Mouse (Mus musculus) right cerebral cortex, adult 18-20 months (tissue): ENCODE data around the gene Habp2.
A peak's percentile ranks its signal among the peaks of the same experiment; 100 is the strongest.

ENCODE experiments used
- DNase-seq: peaks from one replicate; pipeline ENCODE4 v3.0.0; 2022; ENCODE audit warnings: mixed read lengths

Gene Habp2

DNA sequence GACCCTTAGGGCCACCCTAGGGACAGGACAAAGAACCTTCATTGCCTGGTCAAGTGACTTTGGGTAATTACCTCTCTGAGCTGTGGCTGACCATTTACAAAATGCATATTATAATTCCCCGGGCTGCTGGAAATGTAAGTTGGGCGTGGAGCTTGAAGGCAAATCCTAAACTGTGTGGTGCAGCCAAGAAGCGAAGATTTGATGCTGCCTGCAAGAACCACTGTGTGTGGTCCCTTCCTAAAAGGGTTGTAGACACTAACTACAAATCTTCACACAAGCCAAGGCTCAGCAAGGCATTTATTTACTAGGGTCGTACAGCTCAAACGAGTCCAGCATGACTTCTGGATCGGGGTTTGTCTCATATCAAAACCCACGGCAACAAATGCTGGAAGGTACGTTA lies 77.6 kb downstream of the Habp2 start:
- DNase-seq = no peak

DNA sequence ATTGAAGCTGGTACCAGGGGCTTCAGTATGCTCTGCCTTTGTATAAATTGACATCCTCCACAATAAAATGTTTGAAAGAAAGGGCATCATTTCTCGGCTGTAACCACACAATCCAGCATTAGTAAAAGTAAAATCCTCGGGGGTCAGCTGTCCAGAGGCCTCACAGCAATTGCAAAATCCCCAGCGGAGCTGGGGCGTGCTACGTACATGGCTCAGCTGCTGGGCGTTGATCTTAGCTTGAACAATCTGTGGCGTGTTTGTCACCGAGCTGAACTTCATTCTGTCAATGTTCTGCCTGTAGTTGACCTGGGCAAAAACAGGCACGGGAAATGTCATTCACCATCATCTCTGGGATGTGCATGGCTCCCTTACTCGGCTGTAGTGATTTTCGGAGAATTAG lies 79.2 kb downstream of the Habp2 start:
- DNase-seq = no peak

- no peak for DNase-seq
These were observed 79.7 kb downstream of the Habp2 start for GRCm38 (mm10) chr19:56366625-56367024.

DNA sequence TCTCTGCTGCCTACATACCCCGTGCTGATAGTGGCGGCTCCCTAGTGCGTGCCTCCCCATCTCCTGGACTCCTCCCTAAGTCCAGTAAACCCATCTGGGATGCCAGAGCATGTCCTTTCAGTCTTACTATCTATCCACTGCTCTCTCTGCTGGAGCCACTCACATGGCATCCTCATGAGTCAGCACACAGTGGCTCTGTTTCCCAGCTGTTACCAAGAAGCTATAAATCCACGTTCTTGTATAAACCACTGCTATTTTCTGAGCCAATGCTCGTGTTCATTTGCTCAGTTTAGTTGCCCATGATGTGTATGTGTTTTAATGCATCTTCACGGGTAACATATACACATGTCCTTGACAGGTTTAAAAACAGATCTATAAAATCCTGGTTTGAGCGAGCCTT lies 80.8 kb downstream of the Habp2 start:
- peak; percentile 28 for DNase-seq

GRCm38 (mm10) chr19:56368912-56369311 lies 82.0 kb downstream of the Habp2 start:
- no peak for DNase-seq
